Mouse (Mus musculus): ENCODE data around the gene Slfn5. TPM values are rescaled to one million over a fixed set of nuclear protein-coding genes. Genes with fewer than 3 reads are reported as not detected.

Gene Slfn5
- total and polyA plus RNA-seq, 3 experiments, result 0.07 to 0.17 (median 0.11) TPM

- Histone ChIP-seq H3K9me3 (replicated peaks; ENCODE audit: low read length) (no peaks in the 10 kb centered on the region), H3K4me3 (replicated peaks in 1 of 3; ENCODE audit: low read depth in 2 of 3, low read length in 2 of 3, poor library complexity in 1 of 3) (no peak overlapping the region), H3K79me2 (replicated peaks; ENCODE audit: control insufficient read depth, extremely low read depth, insufficient read depth, poor library complexity, severe bottlenecking) (no peaks in the 10 kb centered on the region), H3K27me3 (replicated peaks) (no peaks in the 10 kb centered on the region), H3K27ac (ENCODE audit: insufficient read depth, low read depth) (no peak overlapping the region), H3K36me3 (replicated peaks in 1 of 2; ENCODE audit: control insufficient read depth in 1 of 2, insufficient read depth in 1 of 2, low read length in 1 of 2) (no peaks in the 10 kb centered on the region), H3K9ac (ENCODE audit: insufficient read depth, low read depth) (no peak overlapping the region), H3K4me2 (ENCODE audit: insufficient read depth, low read depth, poor library complexity, severe bottlenecking) (no peak overlapping the region), H3K4me1 (ENCODE audit: control insufficient read depth in 1 of 2, insufficient read depth in 2 of 2) (peaks cover 2 to 11% of the 10 kb centered on the region in 2 experiments; a peak in 3 of 4 replicates)
- in situ Hi-C loops (cut with MboI; ENCODE audit: low pct_ligation_motif_present, low pct_unique_long_range_greater_than_20kb, low sequenced_read_pairs) (no loop called here), dilution Hi-C loops (cut with MboI; ENCODE audit: extremely low pct_ligation_motif_present, extremely low pct_unique_long_range_greater_than_20kb, low sequenced_read_pairs) (no loop called here)
- peak; percentile 30; the same call in 1 of the 2 replicates for TF ChIP-seq MAX (IDR thresholded peaks at IDR 0.05; ENCODE audit: low read length)
- TF ChIP-seq UBTF (IDR thresholded peaks at IDR 0.05; ENCODE audit: low read depth, low read length), result no peak
- no peak for TF ChIP-seq HCFC1 (IDR thresholded peaks at IDR 0.05; ENCODE audit: low read depth, low read length)
- no peak for TF ChIP-seq ZC3H11A (IDR thresholded peaks at IDR 0.05; ENCODE audit: low read depth, low read length)
- no peak for TF ChIP-seq USF1 (IDR thresholded peaks at IDR 0.05; ENCODE audit: low read depth, low read length)
- no peak for DNase-seq (ENCODE audit: extremely low read depth)
Measured at GRCm38 (mm10) chr11:82947457-82947856, 3.7 kb upstream of the Slfn5 start.

GRCm38 (mm10) chr11:82949036-82949435 is 2.1 kb upstream of the Slfn5 start:
- dilution Hi-C loops (cut with MboI; ENCODE audit: extremely low pct_ligation_motif_present, extremely low pct_unique_long_range_greater_than_20kb, low sequenced_read_pairs), result no loop called here
- DNase-seq (ENCODE audit: extremely low read depth), result no peak
- H3K9ac ChIP-seq (ENCODE audit: insufficient read depth, low read depth), result no peak overlapping the region
- no peak for TF ChIP-seq CTCF (conservative IDR thresholded peaks at IDR 0.05 in 1 of 2, IDR thresholded peaks at IDR 0.05 in 1 of 2; ENCODE audit: low read depth in 2 of 2, low read length in 2 of 2)
- TF ChIP-seq USF1 (IDR thresholded peaks at IDR 0.05; ENCODE audit: low read depth, low read length), result no peak
- no peak for TF ChIP-seq USF2 (conservative IDR thresholded peaks at IDR 0.05; ENCODE audit: low read depth, low read length)
- TF ChIP-seq ELF1 (IDR thresholded peaks at IDR 0.05; ENCODE audit: low read depth, low read length), result no peak
- TF ChIP-seq MAFK (IDR thresholded peaks at IDR 0.05; ENCODE audit: insufficient replicate concordance, low read length), result no peak
- TF ChIP-seq PAX5 (IDR thresholded peaks at IDR 0.05; ENCODE audit: low read length), result no peak
- no peak for TF ChIP-seq KAT2A (IDR thresholded peaks at IDR 0.05; ENCODE audit: insufficient replicate concordance, low read length)
- no peak for TF ChIP-seq SIN3A (IDR thresholded peaks at IDR 0.05; ENCODE audit: low read length)
- no peak overlapping the region for H3K4me2 ChIP-seq (ENCODE audit: insufficient read depth, low read depth, poor library complexity, severe bottlenecking)
- in situ Hi-C loops (cut with MboI; ENCODE audit: low pct_ligation_motif_present, low pct_unique_long_range_greater_than_20kb, low sequenced_read_pairs), result no loop called here
- no peaks in the 10 kb centered on the region for H3K36me3 ChIP-seq (replicated peaks in 1 of 2; ENCODE audit: control insufficient read depth in 1 of 2, insufficient read depth in 1 of 2, low read length in 1 of 2)
- H3K79me2 ChIP-seq (replicated peaks; ENCODE audit: control insufficient read depth, extremely low read depth, insufficient read depth, poor library complexity, severe bottlenecking), result no peaks in the 10 kb centered on the region
- no peak overlapping the region for H3K4me3 ChIP-seq (replicated peaks in 1 of 3; ENCODE audit: low read depth in 2 of 3, low read length in 2 of 3, poor library complexity in 1 of 3)
- H3K9me3 ChIP-seq (replicated peaks; ENCODE audit: low read length), result no peaks in the 10 kb centered on the region
- no peaks in the 10 kb centered on the region for H3K27me3 ChIP-seq (replicated peaks)
- peaks cover 6 to 21% of the 10 kb centered on the region in 2 experiments for H3K4me1 ChIP-seq (ENCODE audit: control insufficient read depth in 1 of 2, insufficient read depth in 2 of 2)
- H3K27ac ChIP-seq (ENCODE audit: insufficient read depth, low read depth), result no peak overlapping the region

GRCm38 (mm10) chr11:82951865-82952611 is 889 bp downstream of the Slfn5 start:
- TF ChIP-seq MAX (IDR thresholded peaks at IDR 0.05; ENCODE audit: low read length) (no peak), POLR2A (IDR thresholded peaks at IDR 0.05; ENCODE audit: low read depth, low read length) (no peak), CHD1 (IDR thresholded peaks at IDR 0.05; ENCODE audit: low read depth, low read length) (no peak)
- dilution Hi-C loops (cut with MboI; ENCODE audit: extremely low pct_ligation_motif_present, extremely low pct_unique_long_range_greater_than_20kb, low sequenced_read_pairs), result no loop called here
- H3K4me3 ChIP-seq (replicated peaks in 1 of 3; ENCODE audit: low read depth in 2 of 3, low read length in 2 of 3, poor library complexity in 1 of 3), result no peak overlapping the region
- H3K36me3 ChIP-seq (replicated peaks in 1 of 2; ENCODE audit: control insufficient read depth in 1 of 2, insufficient read depth in 1 of 2, low read length in 1 of 2), result no peaks in the 10 kb centered on the region
- H3K79me2 ChIP-seq (replicated peaks; ENCODE audit: control insufficient read depth, extremely low read depth, insufficient read depth, poor library complexity, severe bottlenecking), result no peaks in the 10 kb centered on the region
- no peak overlapping the region for H3K4me2 ChIP-seq (ENCODE audit: insufficient read depth, low read depth, poor library complexity, severe bottlenecking)
- no peaks in the 10 kb centered on the region for H3K9me3 ChIP-seq (replicated peaks; ENCODE audit: low read length)
- H3K4me1 ChIP-seq (ENCODE audit: control insufficient read depth in 1 of 2, insufficient read depth in 2 of 2), result peaks cover 6 to 26% of the 10 kb centered on the region in 2 experiments
- DNase-seq (ENCODE audit: extremely low read depth), result no peak
- no peak overlapping the region for H3K9ac ChIP-seq (ENCODE audit: insufficient read depth, low read depth)
- no peak overlapping the region for H3K27ac ChIP-seq (ENCODE audit: insufficient read depth, low read depth)
- no peaks in the 10 kb centered on the region for H3K27me3 ChIP-seq (replicated peaks)
- in situ Hi-C loops (cut with MboI; ENCODE audit: low pct_ligation_motif_present, low pct_unique_long_range_greater_than_20kb, low sequenced_read_pairs), result no loop called here
